Mouse (Mus musculus) liver, embryonic 11.5 days (tissue): Measurements from ENCODE around the gene Ttyh3. TPM values are rescaled to one million over a fixed set of nuclear protein-coding genes. Genes with fewer than 3 reads are reported as not detected.

Source experiments
- ATAC-seq: fragments of 200-750 bp; cut with Nextera tagmentation; replicated peaks from 2 replicates; pipeline ENCODE4 v1.8.0; 2017; ENCODE audit warnings: moderate number of reproducible peaks, mild to moderate bottlenecking, moderate TSS enrichment, moderate library complexity; ENCODE audit not compliant: low FRiP score
- DNase-seq: peaks from one replicate; pipeline ENCODE4 v3.0.0-alpha.2; 2017; ENCODE audit warnings: low spot score
- H3K27ac ChIP-seq: fragments of 300-500 bp; sonication (generic); 2 replicates; pipeline ENCODE4 v1.5.1; 2014; ENCODE audit warnings: mild to moderate bottlenecking, low read depth, low read length, control low read depth
- H3K27me3 ChIP-seq: fragments of 300-500 bp; sonication (generic); replicated peaks from 2 replicates; pipeline ENCODE4 v1.6.1; 2014; ENCODE audit warnings: low read length, mixed read lengths; ENCODE audit not compliant: control insufficient read depth, insufficient read depth
- H3K36me3 ChIP-seq: fragments of 300-500 bp; sonication (generic); 2 replicates; pipeline ENCODE4 v1.6.1; 2014; ENCODE audit warnings: mild to moderate bottlenecking, low read length, moderate library complexity, mixed read lengths; ENCODE audit not compliant: control insufficient read depth, insufficient read depth
- H3K4me1 ChIP-seq: fragments of 300-500 bp; sonication (generic); replicated peaks from 2 replicates; pipeline ENCODE4 v1.6.1; 2014; ENCODE audit warnings: low read length, mixed read lengths; ENCODE audit not compliant: control insufficient read depth, insufficient read depth
- H3K4me2 ChIP-seq: fragments of 300-500 bp; sonication (generic); 2 replicates; pipeline ENCODE4 v1.6.1; 2014; ENCODE audit warnings: mild to moderate bottlenecking, control low read depth, moderate library complexity
- H3K4me3 ChIP-seq: fragments of 300-500 bp; sonication (generic); 2 replicates; pipeline ENCODE4 v1.5.1; 2014; ENCODE audit warnings: low read depth, low read length, control low read depth
- H3K9ac ChIP-seq: fragments of 300-500 bp; sonication (generic); 2 replicates; pipeline ENCODE4 v1.6.1; 2014; ENCODE audit warnings: low read depth, low read length, control low read depth
- H3K9me3 ChIP-seq: fragments of 300-500 bp; sonication (generic); 2 replicates; pipeline ENCODE4 v1.6.1; 2016; ENCODE audit warnings: low read length, inconsistent platforms, mixed read lengths; ENCODE audit not compliant: control insufficient read depth
- WGBS: fragments of 180-500 bp; shearing (Covaris S2); extraction: QIAGEN DNeasy Blood & Tissue Kit; methylation state at CpG from one replicate; pipeline ENCODE4 v1.1.7; 2014; 5-methylcytosine and 5-hydroxymethylcytosine counted together
- polyA plus RNA-seq: library from polyadenylated mRNA; unstranded; fragments of >200 nt; fragmentation: Nextera tagmentation; extraction: Ambion mirVana; gene quantifications from 2 replicates; pipeline ENCODE4 v1.2.1, GENCODE M21; 2014

The Ttyh3 gene
- polyA plus RNA-seq, 1 experiment from 2014 or later = 26.5 TPM

DNA sequence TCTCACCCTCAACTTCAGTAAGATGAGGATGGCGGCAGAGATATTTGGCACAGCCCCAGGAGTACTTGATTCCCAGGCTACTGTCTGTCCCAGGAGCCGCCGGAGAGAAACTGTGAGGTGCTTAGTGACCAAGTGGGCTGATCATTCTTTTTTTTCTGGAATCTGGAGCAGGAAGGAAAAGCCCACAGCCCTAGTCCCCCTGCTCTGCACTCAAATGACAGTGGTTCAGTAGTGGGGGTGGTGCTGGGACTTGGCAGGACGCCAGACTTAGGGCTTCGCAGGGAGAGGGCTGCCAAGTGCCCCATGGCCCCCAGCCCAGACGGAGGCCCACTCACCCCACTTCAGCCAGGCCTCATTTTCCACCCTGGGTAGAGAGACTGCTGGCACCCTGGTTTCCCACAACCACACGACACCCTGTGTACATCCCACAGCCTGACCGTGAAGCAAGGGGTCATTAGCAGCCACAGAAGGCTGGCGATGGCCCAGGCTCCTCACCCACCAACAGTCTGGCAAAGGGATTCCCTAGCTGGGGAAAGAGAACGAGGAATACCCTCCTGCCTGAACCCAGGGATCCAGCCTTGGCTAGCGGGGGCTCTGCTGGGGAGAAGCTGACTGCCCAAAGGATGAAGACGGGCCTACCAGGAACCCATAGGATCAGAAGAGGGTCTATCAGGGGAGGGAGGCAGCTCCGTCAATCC, 861 bp downstream of the Ttyh3 start:
- DNase-seq (peak; percentile 47), ATAC-seq (no peak)
- H3K9ac ChIP-seq = peak overlapping the region; percentile 94
- 17% methylated on average over 13 of the region's 13 CpGs for WGBS
- H3K4me2 ChIP-seq = peak overlapping the region; percentile 95
- H3K27me3 ChIP-seq = 0 out of 2 replicates have a peak, but pooled peaks cover 2% of the 10 kb centered on the region
- H3K36me3 ChIP-seq = peaks cover 8% of the 10 kb centered on the region; the same call in 1 of the 2 replicates
- H3K4me3 ChIP-seq = peak overlapping the region; percentile 95
- H3K27ac ChIP-seq = peak overlapping the region; percentile 79
- H3K9me3 ChIP-seq = no peaks in the 10 kb centered on the region
- H3K4me1 ChIP-seq = peaks cover 61% of the 10 kb centered on the region

DNA sequence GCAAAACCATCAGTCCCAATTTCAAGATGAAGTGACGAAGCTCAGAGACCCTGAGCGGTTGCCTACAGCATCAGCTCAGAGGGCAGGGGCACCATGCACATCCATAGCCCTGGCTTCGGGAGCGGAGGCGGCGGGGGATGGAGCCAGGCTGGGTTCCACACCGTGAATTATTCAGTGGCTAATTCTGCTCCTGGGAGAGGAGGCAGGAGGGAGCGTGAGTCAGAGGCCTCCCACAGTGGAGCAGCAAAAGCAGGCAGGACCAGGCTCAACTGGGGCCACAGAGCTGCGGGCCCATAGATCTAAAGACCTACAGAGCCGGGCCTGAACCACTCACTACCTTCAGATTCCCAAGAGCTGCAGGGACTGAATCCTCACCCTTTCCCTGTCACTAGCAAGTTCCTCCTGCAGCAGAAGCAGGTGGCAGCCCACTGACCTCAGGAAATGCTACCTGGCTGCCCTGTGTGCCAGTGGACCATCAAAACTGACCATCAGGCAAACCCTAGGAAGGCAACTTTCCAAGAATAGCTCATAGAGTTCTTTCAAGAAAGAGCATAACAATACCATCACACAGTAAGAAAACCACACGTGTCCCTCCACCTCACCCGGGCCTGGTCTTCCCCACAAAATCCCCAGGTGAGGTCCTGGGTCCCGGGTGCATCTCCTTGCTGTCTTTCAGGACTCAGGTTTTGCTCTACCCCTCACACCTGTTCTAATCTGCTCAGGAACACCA, 1.6 kb downstream of the Ttyh3 start:
- Histone ChIP-seq H3K9ac (peak overlapping the region; percentile 94), H3K27ac (peak overlapping the region; percentile 25; the same call in 1 of the 2 replicates), H3K36me3 (peaks cover 8% of the 10 kb centered on the region; the same call in 1 of the 2 replicates), H3K4me3 (peak overlapping the region; percentile 95), H3K4me2 (peak overlapping the region; percentile 95), H3K27me3 (0 out of 2 replicates have a peak, but pooled peaks cover 2% of the 10 kb centered on the region), H3K4me1 (peaks cover 68% of the 10 kb centered on the region), H3K9me3 (no peaks in the 10 kb centered on the region)
- DNase-seq (no peak), ATAC-seq (no peak)
- WGBS = 75% methylated on average over 13 of the region's 13 CpGs

DNA sequence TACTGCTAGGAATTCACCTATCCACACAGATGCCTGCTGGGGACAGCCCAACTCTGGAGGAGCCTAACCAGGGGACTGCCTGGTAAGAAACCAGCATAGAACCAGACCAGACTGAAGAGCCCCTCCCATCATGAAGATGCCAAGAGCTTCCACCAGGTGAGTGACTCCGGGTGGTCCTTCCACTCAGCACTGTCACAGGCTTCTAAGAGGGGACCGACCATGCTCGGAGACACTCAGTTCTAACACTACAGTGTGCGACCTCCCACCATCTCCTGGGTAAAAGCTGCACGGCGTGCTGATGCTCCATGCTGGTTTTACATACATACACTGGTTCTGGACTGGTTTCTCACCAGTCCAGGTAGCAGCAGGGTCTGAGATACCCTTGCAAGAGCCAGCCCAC, 2.7 kb downstream of the Ttyh3 start:
- H3K27ac ChIP-seq = peak overlapping the region; percentile 93; the same call in 1 of the 2 replicates
- no peaks in the 10 kb centered on the region for H3K9me3 ChIP-seq
- H3K27me3 ChIP-seq = no peaks in the 10 kb centered on the region
- peaks cover 79% of the 10 kb centered on the region for H3K4me1 ChIP-seq
- no peak for DNase-seq
- no peak overlapping the region for H3K4me3 ChIP-seq
- ATAC-seq = no peak
- peak overlapping the region; percentile 95 for H3K4me2 ChIP-seq
- 92% methylated on average over 6 of the region's 6 CpGs for WGBS
- 0 out of 2 replicates have a peak overlapping the region, but pooled peaks have one; percentile 94 for H3K9ac ChIP-seq
- peaks cover 8% of the 10 kb centered on the region; the same call in 1 of the 2 replicates for H3K36me3 ChIP-seq

DNA sequence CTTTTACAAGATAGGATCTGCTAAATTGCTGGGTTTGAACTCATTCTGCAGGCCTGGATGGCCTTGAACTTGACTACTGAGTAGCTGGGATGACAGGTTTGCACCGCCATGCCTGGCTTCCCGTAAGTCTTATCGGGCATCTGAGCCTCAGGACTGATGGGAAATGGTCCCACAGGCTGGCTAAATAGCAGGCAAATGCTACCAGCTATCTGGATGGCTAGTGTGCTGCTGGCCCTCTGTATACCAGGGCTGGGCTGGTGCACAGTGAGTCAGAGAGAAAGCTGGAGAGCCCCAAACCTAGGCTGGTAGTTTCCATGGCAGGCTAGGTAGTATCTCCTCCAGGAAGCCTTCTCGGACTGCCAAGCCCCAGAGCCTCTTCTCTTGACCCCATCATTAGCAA, 3.4 kb downstream of the Ttyh3 start:
- peak overlapping the region; percentile 63 for H3K4me2 ChIP-seq
- H3K27me3 ChIP-seq = no peaks in the 10 kb centered on the region
- H3K9ac ChIP-seq = peak overlapping the region; percentile 44
- DNase-seq (no peak), ATAC-seq (no peak)
- no peaks in the 10 kb centered on the region for H3K9me3 ChIP-seq
- H3K4me1 ChIP-seq = peaks cover 83% of the 10 kb centered on the region
- peaks cover 8% of the 10 kb centered on the region; the same call in 1 of the 2 replicates for H3K36me3 ChIP-seq
- H3K27ac ChIP-seq = peak overlapping the region; percentile 93
- H3K4me3 ChIP-seq = no peak overlapping the region; the same call in 1 of the 2 replicates
- WGBS = 63% methylated on average over 4 of the region's 4 CpGs

DNA sequence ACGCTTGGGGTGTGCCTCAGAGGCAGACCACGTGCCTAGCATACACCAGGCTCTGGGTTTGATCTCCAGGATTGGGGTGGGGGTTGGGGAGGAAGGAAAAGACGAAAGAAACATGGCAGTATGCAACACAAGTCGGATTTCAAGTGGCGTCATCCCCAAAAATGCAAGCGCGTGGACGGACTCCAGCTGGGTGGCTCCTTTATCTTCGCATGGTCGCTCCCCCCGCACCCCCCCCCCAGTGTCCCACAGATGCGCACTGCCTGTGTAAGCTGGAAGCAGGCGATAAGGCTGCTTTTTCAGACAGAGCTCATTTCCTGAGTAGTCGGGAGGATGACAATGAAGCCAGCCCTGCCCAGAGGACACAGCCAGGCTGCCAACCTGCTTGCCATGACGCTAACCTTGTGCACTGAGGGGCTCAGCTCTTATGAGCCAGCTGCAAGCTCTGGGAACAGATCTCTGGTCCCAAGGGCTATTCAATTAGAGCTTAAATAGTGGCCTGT, 4.1 kb downstream of the Ttyh3 start:
- Histone ChIP-seq H3K36me3 (peaks cover 8% of the 10 kb centered on the region; the same call in 1 of the 2 replicates), H3K27ac (peak overlapping the region; percentile 93), H3K9ac (peak overlapping the region; percentile 53), H3K4me3 (peak overlapping the region; percentile 21; the same call in 1 of the 2 replicates), H3K4me1 (peaks cover 76% of the 10 kb centered on the region), H3K9me3 (no peaks in the 10 kb centered on the region), H3K4me2 (peak overlapping the region; percentile 63), H3K27me3 (no peaks in the 10 kb centered on the region)
- 51% methylated on average over 15 of the region's 15 CpGs for WGBS
- DNase-seq (peak; percentile 67), ATAC-seq (peak; percentile 78)

DNA sequence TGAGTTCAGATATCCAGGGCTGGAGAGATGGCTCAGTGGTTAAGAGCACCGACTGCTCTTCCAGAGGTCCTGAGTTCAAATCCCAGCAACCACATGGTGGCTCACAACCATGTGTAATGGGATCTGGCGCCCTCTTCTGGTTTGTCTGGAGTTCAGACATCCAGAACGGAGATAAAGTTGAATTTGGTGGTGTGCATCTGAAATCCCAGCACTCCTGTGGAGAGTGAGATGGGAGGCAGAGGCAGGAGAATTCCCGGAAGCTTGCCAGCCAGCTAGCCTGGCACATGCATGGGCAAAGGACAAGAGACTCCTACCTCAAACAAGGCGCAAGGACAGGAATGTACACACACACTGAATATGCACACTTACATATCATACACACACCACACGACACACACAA, 4.6 kb downstream of the Ttyh3 start:
- Histone ChIP-seq H3K27me3 (no peaks in the 10 kb centered on the region), H3K9ac (peak overlapping the region; percentile 53), H3K4me3 (no peak overlapping the region; the same call in 1 of the 2 replicates), H3K4me1 (peaks cover 72% of the 10 kb centered on the region), H3K36me3 (peaks cover 8% of the 10 kb centered on the region; the same call in 1 of the 2 replicates), H3K27ac (peak overlapping the region; percentile 93), H3K4me2 (peak overlapping the region; percentile 63), H3K9me3 (no peaks in the 10 kb centered on the region)
- DNase-seq (no peak), ATAC-seq (no peak)
- 78% methylated on average over 6 of the region's 6 CpGs for WGBS

DNA sequence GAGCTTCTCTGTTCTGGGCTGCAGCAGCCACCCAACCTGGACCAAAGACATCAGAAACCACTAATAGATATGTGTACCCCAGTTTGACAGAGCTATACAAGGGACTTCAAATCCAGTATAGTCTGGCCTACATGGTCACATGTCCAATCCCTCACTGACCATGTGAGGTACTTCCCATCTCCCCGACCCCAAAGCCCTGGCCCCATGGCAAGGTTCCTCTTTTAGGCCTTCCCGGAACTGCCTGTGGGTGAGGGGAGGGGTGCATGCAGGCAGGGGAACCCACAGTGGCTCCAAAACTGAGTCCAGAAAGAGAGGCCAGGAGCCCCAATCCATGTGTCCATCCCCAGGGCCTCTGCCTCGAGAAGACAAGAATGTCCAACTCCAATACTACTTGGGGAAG, 6.8 kb downstream of the Ttyh3 start:
- Histone ChIP-seq H3K9ac (no peak overlapping the region), H3K27me3 (no peaks in the 10 kb centered on the region), H3K4me3 (no peak overlapping the region), H3K4me2 (no peak overlapping the region), H3K27ac (no peak overlapping the region), H3K9me3 (no peaks in the 10 kb centered on the region), H3K4me1 (peaks cover 58% of the 10 kb centered on the region), H3K36me3 (peaks cover 9% of the 10 kb centered on the region; the same call in 1 of the 2 replicates)
- no peak for DNase-seq
- no peak for ATAC-seq
- WGBS = 44% methylated on average over 3 of the region's 3 CpGs

DNA sequence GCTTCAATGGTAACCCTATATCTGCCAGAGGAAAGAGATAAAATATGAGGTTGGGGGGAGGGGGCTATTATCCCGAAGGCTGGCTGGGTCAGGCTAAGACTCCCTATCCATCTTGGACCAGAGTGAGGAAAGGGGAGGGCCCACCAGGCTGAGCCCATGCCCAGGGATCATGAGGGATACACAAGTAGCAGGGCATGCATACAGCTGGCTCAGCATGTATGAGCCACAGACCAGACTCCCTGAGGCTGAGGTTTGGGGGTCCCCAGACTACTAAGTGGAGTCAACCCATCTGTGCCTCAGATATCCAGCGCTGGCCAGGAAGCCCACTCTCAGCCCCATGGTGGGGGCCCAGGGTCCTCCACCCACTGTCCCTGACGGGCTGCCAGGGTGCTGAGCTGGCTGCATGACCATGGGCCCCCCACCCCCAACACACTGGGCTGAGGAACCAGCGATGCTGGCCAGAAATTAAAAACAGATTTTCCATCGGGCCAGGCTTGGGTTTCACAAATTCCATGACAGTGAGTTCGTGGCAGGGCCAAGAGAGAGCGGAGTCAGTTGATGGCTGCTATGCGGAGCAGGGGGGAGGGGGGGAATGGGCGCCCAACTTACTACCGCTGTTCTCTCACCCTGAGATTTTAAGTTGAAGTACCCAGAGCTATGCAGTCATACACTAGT, 7.4 kb downstream of the Ttyh3 start:
- DNase-seq (no peak), ATAC-seq (no peak)
- H3K27ac ChIP-seq = no peak overlapping the region
- peaks cover 12% of the 10 kb centered on the region; the same call in 1 of the 2 replicates for H3K36me3 ChIP-seq
- 60% methylated on average over 10 of the region's 10 CpGs for WGBS
- H3K9me3 ChIP-seq = no peaks in the 10 kb centered on the region
- no peak overlapping the region for H3K4me2 ChIP-seq
- H3K27me3 ChIP-seq = no peaks in the 10 kb centered on the region
- H3K4me1 ChIP-seq = peaks cover 51% of the 10 kb centered on the region
- H3K9ac ChIP-seq = no peak overlapping the region
- no peak overlapping the region for H3K4me3 ChIP-seq
